Mouse (Mus musculus): ENCODE data around the gene Gm20547. TPM values are rescaled to one million over a fixed set of nuclear protein-coding genes. Genes with fewer than 3 reads are reported as not detected.
"Not testable (repeated sequence)": the region's sequence is repeated elsewhere in the genome, so short reads cannot be mapped to it uniquely, and the experiment has no call there.

The Gm20547 gene
- polyA plus RNA-seq, 1 experiment = 0.05 TPM

- Histone ChIP-seq H3K4me1 (ENCODE audit: control insufficient read depth, insufficient read depth, low read length) (no peaks in the 10 kb centered on the region; the same call in 1 of the 2 replicates), H3K4me3 (ENCODE audit: insufficient read depth, low read depth, low read length) (no peak overlapping the region), H3K27ac (ENCODE audit: insufficient read depth, low read depth, low read length) (no peak overlapping the region), H3K36me3 (ENCODE audit: control insufficient read depth, insufficient read depth, low read length) (no peaks in the 10 kb centered on the region; the same call in 1 of the 2 replicates), H3K27me3 (replicated peaks; ENCODE audit: control insufficient read depth, insufficient read depth, low read length) (no peaks in the 10 kb centered on the region)
- DNase-seq = no peak
- TF ChIP-seq POLR2A (IDR thresholded peaks at IDR 0.05; ENCODE audit: low read depth, low read length) (no peak), CTCF (conservative IDR thresholded peaks at IDR 0.05; ENCODE audit: insufficient read depth, insufficient read length, low read depth, low read length) (no peak)
- WGBS = 78% methylated on average over 9 of the region's 9 CpGs
Observed at GRCm38 (mm10) chr17:34917188-34917587, 35.3 kb upstream of the Gm20547 start.

GRCm38 (mm10) chr17:34916316-34916715 is 34.5 kb upstream of the Gm20547 start:
- TF ChIP-seq CTCF (conservative IDR thresholded peaks at IDR 0.05; ENCODE audit: insufficient read depth, insufficient read length, low read depth, low read length) = no peak
- H3K4me3 ChIP-seq (ENCODE audit: insufficient read depth, low read depth, low read length) = no peak overlapping the region
- no peak for DNase-seq
- H3K27ac ChIP-seq (ENCODE audit: insufficient read depth, low read depth, low read length) = no peak overlapping the region
- WGBS = 87% methylated on average over 5 of the region's 5 CpGs
- H3K4me1 ChIP-seq (ENCODE audit: control insufficient read depth, insufficient read depth, low read length) = no peaks in the 10 kb centered on the region; the same call in 1 of the 2 replicates
- H3K36me3 ChIP-seq (ENCODE audit: control insufficient read depth, insufficient read depth, low read length) = no peaks in the 10 kb centered on the region; the same call in 1 of the 2 replicates
- H3K27me3 ChIP-seq (replicated peaks; ENCODE audit: control insufficient read depth, insufficient read depth, low read length) = no peaks in the 10 kb centered on the region

GRCm38 (mm10) chr17:34915410-34915831 is 33.6 kb upstream of the Gm20547 start:
- 12% methylated on average over 11 of the region's 11 CpGs for WGBS
- H3K4me3 ChIP-seq (ENCODE audit: insufficient read depth, low read depth, low read length) = peak overlapping the region; percentile 60
- H3K4me1 ChIP-seq (ENCODE audit: control insufficient read depth, insufficient read depth, low read length) = peaks cover 4% of the 10 kb centered on the region; the same call in 1 of the 2 replicates
- H3K27me3 ChIP-seq (replicated peaks; ENCODE audit: control insufficient read depth, insufficient read depth, low read length) = no peaks in the 10 kb centered on the region
- TF ChIP-seq CTCF (conservative IDR thresholded peaks at IDR 0.05; ENCODE audit: insufficient read depth, insufficient read length, low read depth, low read length) = peak; percentile 67
- TF ChIP-seq POLR2A (IDR thresholded peaks at IDR 0.05; ENCODE audit: low read depth, low read length) = no peak
- H3K36me3 ChIP-seq (ENCODE audit: control insufficient read depth, insufficient read depth, low read length) = no peaks in the 10 kb centered on the region; the same call in 1 of the 2 replicates
- H3K27ac ChIP-seq (ENCODE audit: insufficient read depth, low read depth, low read length) = peak overlapping the region; percentile 82
- peak; percentile 92 for DNase-seq

- TF ChIP-seq CTCF (conservative IDR thresholded peaks at IDR 0.05; ENCODE audit: insufficient read depth, insufficient read length, low read depth, low read length) (no peak), POLR2A (IDR thresholded peaks at IDR 0.05; ENCODE audit: low read depth, low read length) (no peak)
- peaks cover 4% of the 10 kb centered on the region; the same call in 1 of the 2 replicates for H3K4me1 ChIP-seq (ENCODE audit: control insufficient read depth, insufficient read depth, low read length)
- H3K27me3 ChIP-seq (replicated peaks; ENCODE audit: control insufficient read depth, insufficient read depth, low read length) = no peaks in the 10 kb centered on the region
- WGBS = 35% methylated on average over 18 of the region's 18 CpGs
- H3K36me3 ChIP-seq (ENCODE audit: control insufficient read depth, insufficient read depth, low read length) = no peaks in the 10 kb centered on the region; the same call in 1 of the 2 replicates
- H3K27ac ChIP-seq (ENCODE audit: insufficient read depth, low read depth, low read length) = peak within 1 kb of the TSS; percentile 82
- peak; percentile 70 for DNase-seq
- peak within 1 kb of the TSS; percentile 60 for H3K4me3 ChIP-seq (ENCODE audit: insufficient read depth, low read depth, low read length)
Observed at GRCm38 (mm10) chr17:34913930-34914665, 32.3 kb upstream of the Gm20547 start, which contains the start of gene Slc44a4. Slc44a4 (plus strand) TSS chr17:34914466.

GRCm38 (mm10) chr17:34911945-34912351 is 30.1 kb upstream of the Gm20547 start:
- peaks cover 3% of the 10 kb centered on the region for H3K36me3 ChIP-seq (ENCODE audit: control insufficient read depth, insufficient read depth, low read length)
- 23% methylated on average over 5 of the region's 5 CpGs for WGBS

GRCm38 (mm10) chr17:34910982-34911381 is 29.1 kb upstream of the Gm20547 start:
- 51% methylated on average over 10 of the region's 10 CpGs for WGBS
- peak; percentile 83 for DNase-seq
- Histone ChIP-seq H3K4me1 (ENCODE audit: control insufficient read depth, insufficient read depth, low read length) (peaks cover 4% of the 10 kb centered on the region; the same call in 1 of the 2 replicates), H3K27me3 (replicated peaks; ENCODE audit: control insufficient read depth, insufficient read depth, low read length) (no peaks in the 10 kb centered on the region), H3K36me3 (ENCODE audit: control insufficient read depth, insufficient read depth, low read length) (peaks cover 3% of the 10 kb centered on the region), H3K27ac (ENCODE audit: insufficient read depth, low read depth, low read length) (0 out of 2 replicates have a peak overlapping the region, but pooled peaks have one; percentile 1), H3K4me3 (ENCODE audit: insufficient read depth, low read depth, low read length) (no peak overlapping the region)
- no peak for TF ChIP-seq POLR2A (IDR thresholded peaks at IDR 0.05; ENCODE audit: low read depth, low read length)
- TF ChIP-seq CTCF (conservative IDR thresholded peaks at IDR 0.05; ENCODE audit: insufficient read depth, insufficient read length, low read depth, low read length) = no peak

More at GRCm38 (mm10) chr17:34911945-34912351, 30.1 kb upstream of the Gm20547 start:
- TF ChIP-seq POLR2A (IDR thresholded peaks at IDR 0.05; ENCODE audit: low read depth, low read length) (no peak), CTCF (conservative IDR thresholded peaks at IDR 0.05; ENCODE audit: insufficient read depth, insufficient read length, low read depth, low read length) (peak; percentile 88)
- Histone ChIP-seq H3K27ac (ENCODE audit: insufficient read depth, low read depth, low read length) (no peak overlapping the region), H3K4me1 (ENCODE audit: control insufficient read depth, insufficient read depth, low read length) (peaks cover 4% of the 10 kb centered on the region; the same call in 1 of the 2 replicates), H3K4me3 (ENCODE audit: insufficient read depth, low read depth, low read length) (no peak overlapping the region), H3K27me3 (replicated peaks; ENCODE audit: control insufficient read depth, insufficient read depth, low read length) (no peaks in the 10 kb centered on the region)
- DNase-seq = peak; percentile 87

- H3K4me1 ChIP-seq (ENCODE audit: control insufficient read depth, insufficient read depth, low read length) = no peaks in the 10 kb centered on the region
- peak; percentile 22 for DNase-seq
- 72% methylated on average over 9 of the region's 9 CpGs for WGBS
- H3K36me3 ChIP-seq (ENCODE audit: control insufficient read depth, insufficient read depth, low read length) = peaks cover under 1% of the 10 kb centered on the region
- no peak overlapping the region for H3K4me3 ChIP-seq (ENCODE audit: insufficient read depth, low read depth, low read length)
- no peak overlapping the region for H3K27ac ChIP-seq (ENCODE audit: insufficient read depth, low read depth, low read length)
- no peak for TF ChIP-seq POLR2A (IDR thresholded peaks at IDR 0.05; ENCODE audit: low read depth, low read length)
- no peak for TF ChIP-seq CTCF (conservative IDR thresholded peaks at IDR 0.05; ENCODE audit: insufficient read depth, insufficient read length, low read depth, low read length)
- no peaks in the 10 kb centered on the region for H3K27me3 ChIP-seq (replicated peaks; ENCODE audit: control insufficient read depth, insufficient read depth, low read length)
Observed at GRCm38 (mm10) chr17:34902895-34903294, 21.1 kb upstream of the Gm20547 start.

GRCm38 (mm10) chr17:34901948-34902347 is 20.1 kb upstream of the Gm20547 start:
- H3K4me1 ChIP-seq (ENCODE audit: control insufficient read depth, insufficient read depth, low read length); H3K27me3 ChIP-seq (replicated peaks; ENCODE audit: control insufficient read depth, insufficient read depth, low read length); H3K27ac ChIP-seq (ENCODE audit: insufficient read depth, low read depth, low read length); DNase-seq; H3K36me3 ChIP-seq (ENCODE audit: control insufficient read depth, insufficient read depth, low read length); H3K4me3 ChIP-seq (ENCODE audit: insufficient read depth, low read depth, low read length): not testable (repeated sequence)
- WGBS = 89% methylated on average over 9 of the region's 10 CpGs

GRCm38 (mm10) chr17:34900826-34901225 is 19.0 kb upstream of the Gm20547 start:
- H3K27me3 ChIP-seq (replicated peaks; ENCODE audit: control insufficient read depth, insufficient read depth, low read length); DNase-seq; H3K27ac ChIP-seq (ENCODE audit: insufficient read depth, low read depth, low read length); H3K4me3 ChIP-seq (ENCODE audit: insufficient read depth, low read depth, low read length); H3K36me3 ChIP-seq (ENCODE audit: control insufficient read depth, insufficient read depth, low read length); H3K4me1 ChIP-seq (ENCODE audit: control insufficient read depth, insufficient read depth, low read length): not testable (repeated sequence)
